Mouse (Mus musculus): ENCODE measurements around the gene Dido1. TPM values are rescaled to one million over a fixed set of nuclear protein-coding genes. Genes with fewer than 3 reads are reported as not detected.

The Dido1 gene
- polyA plus RNA-seq (2016; fragmentation: Nextera tagmentation; extraction: Ambion mirVana): 31.9 and 33.3 TPM in 2 replicates

DNA sequence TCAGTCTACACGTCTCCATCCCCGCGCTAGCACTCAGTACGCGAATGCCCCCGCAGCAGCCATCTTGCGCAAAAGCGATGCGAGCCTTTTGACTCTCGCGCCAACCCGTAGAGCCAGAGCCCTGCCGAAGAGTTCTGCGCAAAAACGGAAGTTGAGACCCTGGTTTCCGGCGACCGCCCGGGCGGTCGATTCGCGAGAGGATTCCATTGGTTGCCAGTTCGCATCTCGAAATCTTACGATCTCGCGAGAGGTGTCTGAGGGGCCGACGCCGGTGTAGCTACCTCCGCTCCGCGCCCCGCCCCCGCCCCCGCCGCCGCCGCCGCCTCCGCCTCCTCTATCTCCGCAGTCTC is at the start of gene Dido1, which contains the start of gene Gid8:
Gene Dido1 (minus strand): TSS at position 77 of the 350 bp plus-strand sequence.
Gene Gid8 (plus strand): TSS at position 195 of the 350 bp plus-strand sequence.
- Histone ChIP-seq H3K36me3 (peaks cover 48% of the 10 kb centered on the region), H3K27ac (peak within 1 kb of the TSS; percentile 99), H3K4me1 (replicated peaks) (peaks cover 21% of the 10 kb centered on the region), H3K4me3 (peak within 1 kb of the TSS; percentile 100), H3K27me3 (ENCODE audit: insufficient read depth, poor library complexity, severe bottlenecking) (no peaks in the 10 kb centered on the region), H3K9me3 (no peaks in the 10 kb centered on the region)
- under 1% methylated on average over 43 of the region's 43 CpGs for WGBS
- peak; percentile 98 for DNase-seq (ENCODE audit: low spot score)

DNA sequence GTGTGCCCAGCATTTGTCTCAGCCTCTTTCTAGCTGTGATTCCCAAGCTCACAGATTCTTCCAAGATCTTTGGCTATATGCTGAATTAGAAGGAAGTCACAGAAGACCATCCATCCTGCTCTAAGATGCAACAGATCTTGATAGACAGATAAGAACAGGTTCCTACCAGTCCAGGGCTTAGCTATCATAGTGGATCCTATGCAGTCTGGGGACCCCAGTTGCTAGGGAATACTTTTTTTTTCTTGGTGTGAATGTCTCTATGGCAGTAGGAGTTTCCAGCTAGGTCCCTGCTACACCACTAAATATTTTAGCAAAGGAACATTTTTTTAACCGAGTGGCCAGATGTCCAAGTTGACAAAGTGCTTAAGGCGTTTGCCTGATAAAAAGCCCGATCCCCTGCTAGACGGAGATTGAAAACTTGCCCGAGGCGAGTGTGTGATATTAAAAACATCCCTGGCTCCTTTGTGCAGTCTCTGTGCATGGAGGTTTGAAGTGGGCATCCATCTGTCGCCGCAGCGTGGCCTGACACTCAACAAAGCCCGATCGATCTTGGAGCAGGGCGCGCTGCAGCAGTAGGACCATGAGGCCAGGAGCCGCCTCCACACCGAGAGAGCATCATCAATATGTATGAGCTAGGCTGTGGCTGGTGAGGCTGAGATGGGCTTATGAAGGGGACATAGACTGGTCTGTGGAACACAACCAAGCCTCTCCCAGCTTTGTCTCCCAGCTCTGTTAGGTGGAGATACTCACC is 48.9 kb upstream of the Dido1 start:
- Histone ChIP-seq H3K4me1 (replicated peaks) (peaks cover 62% of the 10 kb centered on the region), H3K4me3 (no peak overlapping the region), H3K27me3 (ENCODE audit: insufficient read depth, poor library complexity, severe bottlenecking) (no peaks in the 10 kb centered on the region), H3K9me3 (no peaks in the 10 kb centered on the region), H3K36me3 (no peaks in the 10 kb centered on the region), H3K27ac (peak overlapping the region; percentile 86)
- WGBS: 37% methylated on average over 15 of the region's 15 CpGs
- peak; percentile 73 for DNase-seq (ENCODE audit: low spot score)

DNA sequence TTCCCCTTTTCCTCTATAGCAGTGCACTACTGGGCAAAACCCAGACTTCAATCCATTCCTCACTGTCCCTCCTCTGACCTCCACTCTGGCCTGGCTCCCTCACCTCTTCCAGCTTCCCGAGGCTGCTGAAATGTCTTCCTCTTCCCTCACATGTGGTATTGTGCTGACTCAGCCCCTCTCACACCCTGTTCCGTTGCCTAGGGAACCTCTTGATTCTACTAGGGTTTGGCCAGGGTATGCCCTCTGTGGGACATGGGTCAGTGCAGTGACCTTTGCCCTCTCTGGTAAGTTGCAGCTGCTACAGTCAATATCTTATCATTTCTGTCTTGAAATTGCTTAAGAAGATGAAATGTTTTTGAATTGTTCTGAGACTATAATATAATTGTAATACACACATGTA is 47.0 kb upstream of the Dido1 start:
- Histone ChIP-seq H3K9me3 (no peaks in the 10 kb centered on the region), H3K4me3 (no peak overlapping the region), H3K27me3 (ENCODE audit: insufficient read depth, poor library complexity, severe bottlenecking) (no peaks in the 10 kb centered on the region), H3K4me1 (replicated peaks) (peaks cover 50% of the 10 kb centered on the region), H3K27ac (peak overlapping the region; percentile 53; the same call in 1 of the 2 replicates), H3K36me3 (no peaks in the 10 kb centered on the region)
- DNase-seq (ENCODE audit: low spot score): peak; percentile 46
- WGBS: 13% methylated on average over 2 of the region's 2 CpGs

DNA sequence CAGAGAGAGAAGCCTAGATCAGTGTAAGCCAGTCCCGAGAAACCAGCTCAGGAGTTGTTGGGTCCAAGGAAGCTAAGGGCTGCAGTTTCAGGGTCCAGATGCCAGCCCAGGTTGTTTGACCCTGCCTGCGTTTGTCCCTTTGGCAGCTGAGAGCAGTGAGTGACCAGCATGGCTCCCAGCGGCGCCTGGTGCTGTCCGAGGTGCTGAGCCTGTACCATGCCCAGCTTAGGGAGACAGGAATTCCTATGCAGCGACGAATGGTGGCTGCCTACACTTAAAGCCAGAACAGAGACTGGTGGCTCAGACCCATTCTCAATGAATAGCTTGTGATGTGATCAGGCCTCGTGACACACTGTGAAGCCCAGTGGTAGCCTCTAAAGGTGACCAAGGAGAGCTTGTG is 46.1 kb upstream of the Dido1 start:
- peak; percentile 76 for DNase-seq (ENCODE audit: low spot score)
- H3K36me3 ChIP-seq: no peaks in the 10 kb centered on the region
- H3K27ac ChIP-seq: peak overlapping the region; percentile 53; the same call in 1 of the 2 replicates
- peaks cover 47% of the 10 kb centered on the region for H3K4me1 ChIP-seq (replicated peaks)
- 3% methylated on average over 8 of the region's 8 CpGs for WGBS
- no peaks in the 10 kb centered on the region for H3K27me3 ChIP-seq (ENCODE audit: insufficient read depth, poor library complexity, severe bottlenecking)
- no peak overlapping the region for H3K4me3 ChIP-seq
- H3K9me3 ChIP-seq: no peaks in the 10 kb centered on the region

DNA sequence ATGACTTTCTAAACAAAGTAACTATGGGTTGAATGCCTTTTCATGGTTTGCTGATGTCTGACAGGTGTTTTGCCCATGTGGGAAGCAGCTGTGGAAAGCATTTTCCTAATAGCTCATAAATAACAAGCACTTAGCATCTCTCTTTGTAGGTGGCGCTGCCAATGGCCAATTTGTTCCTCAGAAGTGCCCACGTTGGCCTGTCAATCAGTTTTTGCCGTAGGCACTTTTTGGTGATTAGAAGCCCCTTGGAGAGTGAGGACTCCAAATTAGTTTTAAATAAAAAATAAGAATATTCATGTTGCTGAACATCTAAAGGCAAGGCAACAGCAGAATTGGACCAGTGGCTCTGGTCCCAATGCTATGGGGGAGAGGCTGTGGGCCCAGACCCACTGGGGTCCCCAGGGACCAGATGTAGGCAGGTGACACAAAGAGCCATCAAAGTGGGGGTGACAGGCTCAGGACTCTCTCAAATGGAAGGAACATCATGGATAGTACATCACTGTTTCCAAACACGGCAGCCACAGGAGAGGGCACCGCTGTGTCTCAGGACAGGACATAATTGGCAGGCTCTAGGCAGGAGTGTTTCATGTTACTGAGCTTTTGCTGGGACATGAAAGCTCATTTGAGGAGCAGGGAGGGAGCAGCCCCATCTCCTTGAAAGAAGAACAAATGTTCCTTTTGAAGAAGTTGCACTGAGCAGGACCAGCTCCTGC is 45.3 kb upstream of the Dido1 start:
- no peak overlapping the region for H3K27ac ChIP-seq
- H3K9me3 ChIP-seq: no peaks in the 10 kb centered on the region
- H3K4me3 ChIP-seq: no peak overlapping the region
- WGBS: 77% methylated on average over 5 of the region's 5 CpGs
- no peaks in the 10 kb centered on the region for H3K27me3 ChIP-seq (ENCODE audit: insufficient read depth, poor library complexity, severe bottlenecking)
- no peaks in the 10 kb centered on the region for H3K36me3 ChIP-seq
- peaks cover 47% of the 10 kb centered on the region for H3K4me1 ChIP-seq (replicated peaks)
- DNase-seq (ENCODE audit: low spot score): no peak

DNA sequence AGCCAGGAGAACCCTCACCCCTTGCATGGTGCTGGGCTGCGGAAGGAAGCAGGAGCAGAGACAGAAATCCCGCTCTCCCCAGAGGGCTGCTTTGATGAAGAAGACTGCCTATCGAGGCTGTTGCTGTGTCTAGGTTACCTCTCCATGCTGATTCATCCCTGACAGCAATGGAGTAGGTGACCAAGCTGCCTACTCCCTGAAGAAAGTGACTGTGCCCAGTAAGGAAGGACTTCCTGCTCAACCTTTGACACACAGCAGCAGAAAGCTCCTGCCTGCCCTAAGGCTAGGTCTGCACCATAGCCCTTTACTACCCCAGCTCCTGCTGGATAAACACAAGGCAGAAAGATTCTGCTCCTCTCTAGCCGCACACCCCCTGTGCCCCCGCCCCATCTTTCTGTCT is 39.1 kb upstream of the Dido1 start:
- 62% methylated on average over 5 of the region's 5 CpGs for WGBS
- Histone ChIP-seq H3K36me3 (no peaks in the 10 kb centered on the region), H3K9me3 (no peaks in the 10 kb centered on the region), H3K4me3 (no peak overlapping the region), H3K27me3 (ENCODE audit: insufficient read depth, poor library complexity, severe bottlenecking) (no peaks in the 10 kb centered on the region), H3K4me1 (replicated peaks) (peaks cover 21% of the 10 kb centered on the region), H3K27ac (no peak overlapping the region)
- no peak for DNase-seq (ENCODE audit: low spot score)

DNA sequence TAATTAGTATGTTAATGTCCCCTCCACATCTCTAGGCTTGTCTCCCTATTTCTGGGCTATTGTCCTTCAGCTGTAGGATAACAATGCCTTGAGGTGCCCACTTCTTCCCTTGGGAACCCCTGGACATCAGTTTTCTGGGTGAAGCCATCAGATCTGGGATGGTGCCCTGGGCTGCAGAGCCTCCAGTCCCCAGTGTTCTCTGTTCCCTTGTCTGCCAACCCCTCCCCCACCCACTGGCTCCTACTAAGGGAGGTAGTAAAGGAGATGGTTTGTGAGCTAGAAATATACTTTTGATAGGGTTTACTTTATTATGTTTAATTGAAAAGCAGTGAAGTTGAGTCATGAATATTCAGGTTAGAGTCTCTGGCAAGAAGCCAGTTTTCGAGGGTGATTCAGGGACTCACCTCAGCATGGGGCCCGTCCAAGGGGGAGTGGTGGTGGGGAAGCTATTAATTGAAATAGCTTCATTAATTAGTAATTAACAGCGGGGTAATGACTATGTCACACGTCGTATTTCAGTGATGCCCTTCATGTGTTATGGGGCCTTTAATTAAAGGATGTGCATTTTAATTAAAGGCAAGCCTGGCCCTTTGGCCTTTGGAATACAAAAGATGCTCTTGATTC is 36.9 kb upstream of the Dido1 start:
- DNase-seq (ENCODE audit: low spot score): no peak
- no peak overlapping the region for H3K27ac ChIP-seq
- no peak overlapping the region for H3K4me3 ChIP-seq
- H3K4me1 ChIP-seq (replicated peaks): peaks cover 21% of the 10 kb centered on the region
- WGBS: 37% methylated on average over 5 of the region's 5 CpGs
- no peaks in the 10 kb centered on the region for H3K36me3 ChIP-seq
- H3K27me3 ChIP-seq (ENCODE audit: insufficient read depth, poor library complexity, severe bottlenecking): no peaks in the 10 kb centered on the region
- no peaks in the 10 kb centered on the region for H3K9me3 ChIP-seq

DNA sequence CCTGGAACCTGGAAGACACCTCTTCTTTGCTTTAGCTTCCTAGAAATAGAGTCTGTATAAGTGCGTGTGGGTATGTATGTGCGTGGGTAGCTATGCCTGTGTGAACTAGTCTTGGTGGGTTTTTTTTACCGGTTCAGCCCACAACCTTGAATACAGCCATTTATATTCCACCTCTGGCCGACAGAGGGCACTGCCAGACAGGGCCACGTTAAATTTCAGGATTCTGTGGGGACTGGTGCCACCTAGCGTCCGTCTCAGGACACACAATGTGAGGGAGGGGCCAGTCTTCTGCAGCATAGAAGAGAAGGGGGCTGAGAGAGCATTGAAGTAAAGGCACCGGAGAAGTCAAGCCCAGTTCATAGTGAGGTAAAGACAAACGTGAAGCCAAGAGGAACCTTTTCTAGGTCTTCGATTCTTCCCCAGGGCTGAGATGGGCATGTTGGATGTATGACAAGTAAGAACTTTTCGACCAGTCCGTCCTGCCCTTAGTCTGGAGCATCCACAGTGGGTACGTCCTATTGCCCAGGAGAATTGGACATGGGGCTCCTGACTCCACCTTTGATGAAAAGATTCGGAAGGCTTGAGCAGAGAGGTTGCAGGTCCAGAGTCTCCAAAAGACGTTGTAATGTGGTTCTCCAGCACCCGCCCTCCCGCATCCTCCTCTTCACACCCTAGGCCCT is 35.6 kb upstream of the Dido1 start:
- peaks cover 21% of the 10 kb centered on the region for H3K4me1 ChIP-seq (replicated peaks)

DNA sequence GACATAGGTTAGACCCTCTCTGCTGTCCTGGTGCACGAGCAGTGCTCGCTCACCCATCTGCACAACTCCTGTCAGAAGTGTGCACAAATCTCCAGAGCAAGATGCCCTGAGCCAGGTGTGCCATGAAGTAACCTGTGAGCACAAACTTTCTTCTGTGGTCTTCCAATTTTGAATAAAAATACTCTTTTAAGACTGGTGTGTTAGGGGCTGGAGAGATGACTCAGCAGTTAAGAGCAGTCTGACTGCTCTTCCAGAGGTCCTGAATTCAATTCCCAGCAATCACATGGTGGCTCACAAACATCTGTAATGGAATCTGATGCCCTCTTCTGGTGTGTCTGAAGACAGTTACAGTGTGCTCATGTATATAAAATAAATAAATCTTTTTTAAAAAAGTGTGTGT is 33.5 kb upstream of the Dido1 start:
- Histone ChIP-seq H3K4me1 (replicated peaks) (peaks cover 12% of the 10 kb centered on the region), H3K36me3 (no peaks in the 10 kb centered on the region), H3K9me3 (no peaks in the 10 kb centered on the region), H3K4me3 (no peak overlapping the region), H3K27ac (no peak overlapping the region), H3K27me3 (ENCODE audit: insufficient read depth, poor library complexity, severe bottlenecking) (no peaks in the 10 kb centered on the region)
- 99% methylated on average over 2 of the region's 2 CpGs for WGBS
- no peak for DNase-seq (ENCODE audit: low spot score)

More for the DNA sequence above, 35.6 kb upstream of the Dido1 start:
- Histone ChIP-seq H3K36me3 (no peaks in the 10 kb centered on the region), H3K9me3 (no peaks in the 10 kb centered on the region), H3K27ac (no peak overlapping the region), H3K4me3 (no peak overlapping the region), H3K27me3 (ENCODE audit: insufficient read depth, poor library complexity, severe bottlenecking) (no peaks in the 10 kb centered on the region)
- 37% methylated on average over 17 of the region's 17 CpGs for WGBS
- peak; percentile 86 for DNase-seq (ENCODE audit: low spot score)

DNA sequence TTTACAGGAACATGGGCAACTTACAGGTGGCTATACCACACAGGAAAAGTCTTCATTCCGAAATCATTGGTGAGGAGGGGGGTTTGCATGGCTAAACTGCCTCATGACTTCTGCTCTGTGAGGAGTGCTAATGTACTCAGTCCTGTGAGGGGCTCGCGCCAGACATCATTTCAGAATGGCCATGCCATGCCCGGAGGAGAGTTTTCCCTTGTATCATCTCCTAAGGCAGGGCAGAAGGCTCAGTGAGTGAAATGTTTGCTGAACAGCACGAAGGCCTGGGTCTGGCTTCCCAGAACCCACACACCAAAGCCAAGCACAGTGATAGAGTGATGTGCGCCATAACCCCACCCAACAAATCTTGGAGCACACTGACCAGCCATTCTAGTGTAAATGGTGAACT is 33.0 kb upstream of the Dido1 start:
- Histone ChIP-seq H3K36me3 (no peaks in the 10 kb centered on the region), H3K9me3 (no peaks in the 10 kb centered on the region), H3K27me3 (ENCODE audit: insufficient read depth, poor library complexity, severe bottlenecking) (no peaks in the 10 kb centered on the region), H3K4me3 (no peak overlapping the region), H3K27ac (no peak overlapping the region), H3K4me1 (replicated peaks) (peaks cover 12% of the 10 kb centered on the region)
- 90% methylated on average over 6 of the region's 6 CpGs for WGBS
- no peak for DNase-seq (ENCODE audit: low spot score)

DNA sequence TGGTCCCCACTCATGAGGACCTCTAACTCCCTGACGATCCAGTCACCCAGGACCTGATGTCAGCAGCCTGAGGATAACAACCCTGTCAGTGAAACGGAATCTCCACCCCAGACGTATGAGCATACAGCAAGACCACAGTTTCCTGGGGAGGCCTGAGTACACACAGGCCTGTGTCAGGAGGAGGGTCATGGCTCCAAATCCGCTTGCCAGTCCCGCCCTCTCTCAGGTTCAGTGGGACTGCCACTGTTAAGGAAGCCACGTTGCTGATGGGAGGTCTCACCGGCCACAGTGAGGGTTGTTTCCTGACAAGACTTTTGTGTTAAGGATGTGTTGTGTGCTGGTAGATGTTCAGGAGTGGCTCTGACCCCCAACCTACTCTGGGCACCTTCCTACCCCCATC is 31.6 kb upstream of the Dido1 start:
- no peaks in the 10 kb centered on the region for H3K36me3 ChIP-seq
- no peak for DNase-seq (ENCODE audit: low spot score)
- no peaks in the 10 kb centered on the region for H3K27me3 ChIP-seq (ENCODE audit: insufficient read depth, poor library complexity, severe bottlenecking)
- H3K27ac ChIP-seq: no peak overlapping the region
- WGBS: 80% methylated on average over 7 of the region's 7 CpGs
- H3K4me1 ChIP-seq (replicated peaks): peaks cover 3% of the 10 kb centered on the region
- no peak overlapping the region for H3K4me3 ChIP-seq
- no peaks in the 10 kb centered on the region for H3K9me3 ChIP-seq

DNA sequence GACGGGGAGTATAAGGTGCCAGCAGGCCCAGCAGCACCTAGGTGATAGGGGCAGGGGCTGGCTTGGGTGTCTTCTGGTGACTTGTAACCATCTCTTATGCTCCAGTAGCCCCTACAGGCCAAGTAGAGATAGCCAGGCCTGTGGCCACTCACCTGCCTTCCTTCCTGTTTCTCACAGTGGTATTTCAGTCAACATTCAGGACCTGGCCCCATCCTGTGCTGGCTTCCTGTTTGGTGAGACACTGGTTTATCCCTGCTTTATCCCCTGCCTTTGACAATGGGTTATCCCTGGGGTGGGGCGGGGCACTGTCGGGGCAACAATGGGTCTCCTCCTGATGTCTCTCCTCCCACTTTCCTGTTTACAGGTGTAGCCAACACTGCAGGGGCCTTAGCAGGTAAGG is 30.6 kb upstream of the Dido1 start:
- Histone ChIP-seq H3K9me3 (no peaks in the 10 kb centered on the region), H3K36me3 (no peaks in the 10 kb centered on the region), H3K27ac (no peak overlapping the region), H3K4me1 (replicated peaks) (no peaks in the 10 kb centered on the region), H3K4me3 (no peak overlapping the region), H3K27me3 (ENCODE audit: insufficient read depth, poor library complexity, severe bottlenecking) (no peaks in the 10 kb centered on the region)
- DNase-seq (ENCODE audit: low spot score): no peak
- 18% methylated on average over 3 of the region's 3 CpGs for WGBS
